Mouse (Mus musculus) thymus, postnatal 25 days (tissue): Measurements from ENCODE around the gene Ptov1.

Source experiments
- DNase-seq: peaks from one replicate; pipeline ENCODE4 v3.0.0; 2022

Gene Ptov1

GRCm38 (mm10) chr7:44838073-44838472 lies 31.5 kb downstream of the Ptov1 start:
- DNase-seq, result no peak

- no peak for DNase-seq
Measured at GRCm38 (mm10) chr7:44836423-44837053, 33.0 kb downstream of the Ptov1 start.

GRCm38 (mm10) chr7:44836016-44836404 lies 33.6 kb downstream of the Ptov1 start:
- no peak for DNase-seq

GRCm38 (mm10) chr7:44835373-44836015 lies 34.1 kb downstream of the Ptov1 start:
- no peak for DNase-seq

GRCm38 (mm10) chr7:44832763-44833162 lies 36.8 kb downstream of the Ptov1 start:
- DNase-seq, result no peak

DNA sequence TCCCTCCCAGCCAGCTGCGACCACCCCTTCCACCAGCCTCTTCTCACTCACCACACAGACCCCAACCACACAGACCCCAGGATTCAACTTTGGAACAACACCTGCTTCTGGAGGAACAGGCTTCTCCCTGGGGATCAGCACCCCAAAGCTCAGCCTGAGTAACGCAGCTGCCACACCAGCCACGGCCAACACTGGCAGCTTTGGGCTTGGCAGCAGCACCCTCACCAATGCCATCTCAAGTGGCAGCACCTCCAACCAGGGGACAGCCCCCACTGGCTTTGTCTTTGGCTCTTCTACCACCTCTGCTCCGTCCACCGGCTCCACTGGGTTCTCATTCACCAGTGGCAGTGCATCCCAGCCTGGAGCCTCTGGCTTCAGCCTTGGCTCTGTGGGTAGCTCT lies 40.9 kb downstream of the Ptov1 start:
- no peak for DNase-seq

DNA sequence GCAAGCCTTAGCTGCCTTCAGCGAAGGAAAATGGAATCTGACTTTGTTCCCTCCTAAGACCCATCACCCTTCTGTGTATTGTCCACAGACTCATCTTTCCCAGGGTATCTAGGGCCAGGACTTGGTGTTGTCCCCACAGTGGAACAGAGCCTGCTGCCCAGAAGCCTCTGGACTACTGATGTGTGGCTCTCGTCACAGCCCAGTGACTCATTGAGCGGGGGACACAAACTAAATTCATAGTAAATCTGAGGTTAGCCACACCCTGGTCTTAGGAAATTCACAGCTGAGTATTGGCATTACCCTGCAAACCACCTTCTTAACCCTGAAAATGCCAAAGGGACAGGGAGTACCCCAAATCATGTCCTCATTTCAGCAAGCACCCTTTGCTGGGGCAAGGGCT lies 42.8 kb downstream of the Ptov1 start:
- no peak for DNase-seq

GRCm38 (mm10) chr7:44824872-44825271 lies 44.7 kb downstream of the Ptov1 start:
- DNase-seq, result peak; percentile 84

GRCm38 (mm10) chr7:44823409-44823808 lies 46.2 kb downstream of the Ptov1 start:
- DNase-seq, result no peak

GRCm38 (mm10) chr7:44821666-44822448 lies 47.7 kb downstream of the Ptov1 start:
- DNase-seq, result no peak

DNA sequence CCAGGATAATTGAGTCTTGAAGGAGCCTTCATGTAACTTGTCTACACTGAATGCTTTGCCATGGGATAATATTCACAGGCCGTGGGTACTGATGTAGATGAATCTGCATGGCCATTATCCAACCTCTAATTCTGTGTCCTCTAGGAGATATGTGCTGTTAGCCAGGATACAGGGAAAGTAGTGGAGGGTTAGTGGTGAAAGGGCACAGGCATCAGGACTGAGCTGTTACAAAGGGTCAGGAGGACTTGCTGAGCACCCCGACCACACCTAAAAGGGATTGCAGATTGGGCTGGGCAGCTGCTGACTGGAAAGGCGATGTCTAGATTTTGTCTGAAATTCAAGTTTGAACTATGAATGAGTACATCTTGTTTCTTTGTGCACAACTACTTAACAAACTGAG lies 49.1 kb downstream of the Ptov1 start:
- DNase-seq, result no peak

- peak; percentile 1 for DNase-seq
Measured at GRCm38 (mm10) chr7:44819863-44820262, 49.7 kb downstream of the Ptov1 start.

- DNase-seq, result peak; percentile 0
Measured at GRCm38 (mm10) chr7:44819391-44819790, 50.2 kb downstream of the Ptov1 start.

DNA sequence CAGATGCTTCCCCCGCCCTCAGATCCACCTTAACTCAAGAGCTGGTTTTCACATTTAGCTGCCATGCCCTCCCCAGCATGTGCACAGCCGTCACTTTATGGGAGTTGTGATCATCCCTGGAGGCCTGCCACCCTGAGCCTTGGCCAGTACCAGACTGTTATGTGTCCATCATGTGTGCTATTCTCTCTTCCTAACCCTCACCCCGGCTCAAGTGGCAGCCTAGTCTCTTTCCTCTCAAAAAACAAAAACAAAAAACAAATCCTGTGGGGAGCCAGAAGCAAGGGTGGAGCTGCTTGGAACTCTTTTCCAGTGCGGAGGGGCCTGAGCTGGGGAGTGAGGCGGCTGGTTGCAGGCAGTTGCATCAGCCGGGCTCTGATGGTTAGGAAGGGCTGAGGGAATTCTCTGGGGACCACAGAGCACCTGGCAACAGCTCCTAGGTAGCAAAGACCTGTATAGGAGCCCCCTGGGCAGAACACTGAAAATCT lies 50.8 kb downstream of the Ptov1 start:
- DNase-seq, result peak; percentile 4

GRCm38 (mm10) chr7:44818164-44818563 lies 51.4 kb downstream of the Ptov1 start:
- no peak for DNase-seq

- DNase-seq, result no peak
Measured at GRCm38 (mm10) chr7:44817441-44817840, 52.1 kb downstream of the Ptov1 start.

DNA sequence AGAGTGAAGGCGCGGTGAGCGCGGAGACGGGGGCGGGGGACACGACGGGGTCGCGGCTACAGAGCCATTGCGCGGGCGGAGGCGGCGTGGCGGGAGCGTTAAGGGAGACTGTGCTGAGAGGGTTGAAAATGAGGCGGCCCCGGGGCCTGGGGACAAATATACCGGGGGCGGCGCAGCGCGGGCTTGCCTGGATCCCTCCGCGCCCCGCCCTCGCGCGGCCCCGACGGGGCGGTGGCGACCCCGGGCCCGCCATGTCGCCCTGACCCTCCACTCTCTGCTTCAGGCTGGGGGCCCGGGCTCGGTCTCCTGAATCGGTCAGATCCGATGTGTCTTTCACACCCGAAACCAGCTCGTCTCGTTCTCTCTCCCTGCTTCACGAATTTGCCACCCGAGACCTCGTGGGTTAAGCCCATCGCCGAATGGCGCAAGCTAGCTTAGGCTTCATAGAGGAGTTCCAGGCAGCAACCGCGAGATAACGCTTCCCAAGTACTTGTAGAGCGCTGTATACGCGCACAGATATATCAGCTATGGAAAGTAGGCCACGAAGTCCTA lies 53.0 kb downstream of the Ptov1 start, which contains the start of gene Atf5:
Atf5 (minus strand) TSS at position 189 of the 552 bp plus-strand sequence.
- DNase-seq, result no peak

DNA sequence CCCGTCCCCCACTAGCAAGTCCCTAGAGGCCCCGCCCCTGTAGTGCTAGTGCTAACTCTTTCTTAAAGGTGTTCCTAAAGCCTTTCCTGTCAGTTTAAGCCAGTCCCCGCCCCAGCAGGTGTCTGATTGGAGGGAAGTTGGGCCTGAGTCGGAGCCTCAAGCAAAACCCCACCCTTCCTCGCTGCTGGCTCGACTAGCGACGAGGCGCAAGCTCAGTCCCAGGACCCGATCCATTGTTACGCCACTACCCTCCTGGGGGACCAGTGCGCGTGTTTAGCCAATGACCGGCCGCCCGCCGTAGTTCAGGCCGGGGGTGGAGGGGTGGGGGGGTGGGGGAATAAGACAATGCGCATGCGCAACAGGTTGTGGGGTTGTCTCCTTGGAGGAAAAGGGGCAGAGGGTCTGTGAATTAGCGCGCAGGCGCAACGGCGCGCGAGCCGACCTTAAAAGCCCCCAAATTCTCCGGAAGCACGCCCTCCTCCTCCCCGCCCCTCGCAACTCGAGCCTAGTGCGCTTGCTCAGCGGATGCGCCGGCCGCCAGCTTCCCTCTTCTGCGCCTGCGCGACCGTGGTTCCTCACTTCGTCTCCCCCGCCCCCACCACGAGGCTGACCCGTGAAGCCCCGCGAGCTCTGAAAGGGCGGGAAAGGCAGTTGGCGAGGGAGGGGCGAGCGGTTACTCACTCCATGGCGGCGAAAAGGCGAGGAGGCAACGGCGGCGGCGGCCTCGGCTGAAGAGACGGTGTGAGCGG lies 53.7 kb downstream of the Ptov1 start, which contains the start of the genes Nup62 and Il4i1:
Nup62 (plus strand) TSS at position 368 of the 749 bp plus-strand sequence.
Il4i1 (plus strand) TSS at position 667 of the 749 bp plus-strand sequence.
- DNase-seq, result peak; percentile 100

DNA sequence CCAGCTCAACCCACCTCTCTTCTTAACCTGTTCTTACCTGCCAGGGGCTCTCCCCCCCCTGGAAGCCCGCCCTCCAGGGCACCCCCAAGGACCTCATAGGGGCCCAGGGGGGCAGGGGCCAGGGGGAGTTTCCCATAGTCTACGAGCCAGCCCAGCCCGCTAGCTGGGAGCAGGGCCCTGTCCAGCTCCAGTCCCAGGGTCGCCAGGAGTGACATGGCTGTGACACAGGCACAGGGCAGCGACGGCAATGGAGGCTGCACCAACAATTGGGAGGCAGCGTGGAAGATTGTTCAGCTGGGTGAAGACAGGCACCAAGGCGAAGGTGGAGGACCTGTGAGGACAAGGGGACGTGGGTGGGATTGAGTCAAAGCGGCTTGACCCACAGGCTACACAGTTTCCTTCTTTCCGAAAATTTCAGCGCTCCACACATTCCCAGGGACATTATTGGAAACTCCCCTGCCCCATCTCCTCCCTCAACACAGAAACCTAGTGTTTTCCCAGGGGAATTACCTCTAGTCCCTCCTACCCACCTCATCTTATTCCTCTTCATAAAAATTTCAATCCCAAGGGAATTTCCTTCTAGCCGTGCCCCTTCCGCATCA lies 54.5 kb downstream of the Ptov1 start:
- no peak for DNase-seq

- no peak for DNase-seq
Measured at GRCm38 (mm10) chr7:44814423-44814822, 55.2 kb downstream of the Ptov1 start.

DNA sequence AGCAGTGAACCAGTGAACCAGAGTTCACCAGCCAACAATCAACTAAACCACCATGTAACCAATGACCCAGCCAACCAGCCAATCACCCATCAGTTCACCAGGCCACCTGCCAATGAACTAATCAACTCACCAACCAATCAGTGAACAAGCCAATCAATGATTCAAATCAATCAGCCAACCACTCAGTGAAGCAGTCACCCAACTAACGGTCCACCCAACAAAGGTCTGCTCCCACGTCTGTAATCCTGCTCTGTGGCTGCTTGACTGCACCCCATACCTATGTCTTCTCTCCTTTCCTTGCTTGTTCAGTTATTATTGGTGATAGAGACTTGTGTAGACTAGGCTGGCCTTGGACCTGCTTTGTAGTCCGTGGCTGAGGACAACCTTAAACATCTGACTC lies 55.6 kb downstream of the Ptov1 start:
- no peak for DNase-seq
